Mouse (Mus musculus) liver, embryonic 15.5 days (tissue): ENCODE results near the gene Diaph3. TPM values are rescaled to one million over a fixed set of nuclear protein-coding genes. Genes with fewer than 3 reads are reported as not detected.
A peak's percentile ranks its signal among the peaks of the same experiment; 100 is the strongest.
"Not testable (repeated sequence)": the region's sequence is repeated elsewhere in the genome, so short reads cannot be mapped to it uniquely, and the experiment has no call there.

Experiments used
- ATAC-seq: fragments of 200-750 bp; cut with Nextera tagmentation; 2 replicates; pipeline ENCODE4 v1.8.0; 2017; ENCODE audit warnings: moderate number of reproducible peaks, mild to moderate bottlenecking, moderate library complexity; ENCODE audit not compliant: insufficient read depth
- H3K27ac ChIP-seq: fragments of 300-500 bp; sonication (generic); replicated peaks from 2 replicates; pipeline ENCODE4 v1.5.1; 2015; ENCODE audit warnings: mild to moderate bottlenecking, inconsistent platforms
- H3K27me3 ChIP-seq: fragments of 300-500 bp; sonication (generic); 2 replicates; pipeline ENCODE4 v1.6.1; 2015; ENCODE audit warnings: mild to moderate bottlenecking, inconsistent platforms
- H3K36me3 ChIP-seq: fragments of 300-500 bp; sonication (generic); replicated peaks from 2 replicates; pipeline ENCODE4 v1.6.1; 2015; ENCODE audit warnings: moderate library complexity, mild to moderate bottlenecking, inconsistent platforms
- H3K4me1 ChIP-seq: fragments of 300-500 bp; sonication (generic); replicated peaks from 2 replicates; pipeline ENCODE4 v1.6.1; 2015; ENCODE audit warnings: inconsistent platforms
- H3K4me2 ChIP-seq: fragments of 300-500 bp; sonication (generic); 2 replicates; pipeline ENCODE4 v1.6.1; 2015; ENCODE audit warnings: moderate library complexity, mild to moderate bottlenecking, inconsistent platforms
- H3K4me3 ChIP-seq: fragments of 300-500 bp; sonication (generic); replicated peaks from 2 replicates; pipeline ENCODE4 v1.5.1; 2015; ENCODE audit warnings: mild to moderate bottlenecking, inconsistent platforms
- H3K9ac ChIP-seq: fragments of 300-500 bp; sonication (generic); 2 replicates; pipeline ENCODE4 v1.6.1; 2015; ENCODE audit warnings: moderate library complexity, mild to moderate bottlenecking, inconsistent platforms
- H3K9me3 ChIP-seq: fragments of 300-500 bp; sonication (generic); replicated peaks from 2 replicates; pipeline ENCODE4 v1.6.1; 2016; ENCODE audit warnings: inconsistent platforms
- WGBS: fragments of 180-500 bp; shearing (Covaris S2); methylation state at CpG from one replicate; pipeline ENCODE4 v1.1.7; 2015; ENCODE audit warnings: mixed read lengths; ENCODE audit not compliant: insufficient replicate concordance; 5-methylcytosine and 5-hydroxymethylcytosine counted together
- polyA plus RNA-seq: library from polyadenylated mRNA; unstranded; fragments of >200 nt; fragmentation: Nextera tagmentation; extraction: Ambion mirVana; gene quantifications from 2 replicates; pipeline ENCODE4 v1.2.1, GENCODE M21; 2015

Gene Diaph3
- polyA plus RNA-seq, 1 experiment from 2014 or later = 16.4 TPM

- Histone ChIP-seq H3K4me1 (no peaks in the 10 kb centered on the region), H3K27ac (no peak overlapping the region), H3K4me3 (no peak overlapping the region), H3K27me3 (no peaks in the 10 kb centered on the region), H3K36me3 (peaks cover 16% of the 10 kb centered on the region), H3K9me3 (no peaks in the 10 kb centered on the region), H3K9ac (no peak overlapping the region), H3K4me2 (no peak overlapping the region)
- no peak for ATAC-seq
- 67% methylated on average over 5 of the region's 5 CpGs for WGBS
These were observed 15.5 kb downstream of the Diaph3 start for GRCm38 (mm10) chr14:87125492-87125891.

GRCm38 (mm10) chr14:87123091-87123490 is 17.9 kb downstream of the Diaph3 start:
- Histone ChIP-seq H3K4me3 (no peak overlapping the region), H3K27me3 (no peaks in the 10 kb centered on the region), H3K9ac (no peak overlapping the region), H3K4me1 (no peaks in the 10 kb centered on the region), H3K27ac (no peak overlapping the region), H3K9me3 (no peaks in the 10 kb centered on the region), H3K36me3 (peaks cover 5% of the 10 kb centered on the region; the same call in 1 of the 2 replicates), H3K4me2 (no peak overlapping the region)
- 92% methylated on average over 15 of the region's 15 CpGs for WGBS
- no peak for ATAC-seq

GRCm38 (mm10) chr14:87121868-87122267 is 19.2 kb downstream of the Diaph3 start:
- Histone ChIP-seq H3K4me3 (no peak overlapping the region), H3K27ac (no peak overlapping the region), H3K36me3 (no peaks in the 10 kb centered on the region), H3K9me3 (no peaks in the 10 kb centered on the region), H3K9ac (no peak overlapping the region), H3K4me1 (no peaks in the 10 kb centered on the region), H3K4me2 (no peak overlapping the region), H3K27me3 (no peaks in the 10 kb centered on the region)
- ATAC-seq = no peak
- WGBS = 86% methylated on average over 6 of the region's 6 CpGs

- Histone ChIP-seq H3K36me3 (peaks cover 18% of the 10 kb centered on the region; the same call in 1 of the 2 replicates), H3K4me3 (no peak overlapping the region), H3K4me1 (no peaks in the 10 kb centered on the region; the same call in 1 of the 2 replicates), H3K27me3 (no peaks in the 10 kb centered on the region), H3K4me2 (no peak overlapping the region), H3K9me3 (no peaks in the 10 kb centered on the region), H3K9ac (no peak overlapping the region), H3K27ac (no peak overlapping the region)
- 41% methylated on average over 2 of the region's 2 CpGs for WGBS
- ATAC-seq = no peak
These were observed 30.4 kb downstream of the Diaph3 start for GRCm38 (mm10) chr14:87110634-87111033.

- peak; percentile 86 for ATAC-seq
- Histone ChIP-seq H3K27ac (peak overlapping the region; percentile 67), H3K9me3 (no peaks in the 10 kb centered on the region), H3K9ac (no peak overlapping the region), H3K36me3 (no peaks in the 10 kb centered on the region), H3K4me1 (peaks cover 19% of the 10 kb centered on the region), H3K4me2 (peak overlapping the region; percentile 37; the same call in 1 of the 2 replicates), H3K4me3 (no peak overlapping the region), H3K27me3 (no peaks in the 10 kb centered on the region)
- WGBS = 14% methylated on average over 1 of the region's 1 CpGs
These were observed 41.5 kb downstream of the Diaph3 start for GRCm38 (mm10) chr14:87099380-87100088.

GRCm38 (mm10) chr14:87098093-87098492 is 42.9 kb downstream of the Diaph3 start:
- 59% methylated on average over 2 of the region's 2 CpGs for WGBS
- no peak overlapping the region for H3K4me3 ChIP-seq
- no peaks in the 10 kb centered on the region for H3K27me3 ChIP-seq
- H3K36me3 ChIP-seq = no peaks in the 10 kb centered on the region
- no peak overlapping the region for H3K4me2 ChIP-seq
- H3K9ac ChIP-seq = no peak overlapping the region
- ATAC-seq = no peak
- no peaks in the 10 kb centered on the region for H3K9me3 ChIP-seq
- peaks cover 19% of the 10 kb centered on the region for H3K4me1 ChIP-seq
- H3K27ac ChIP-seq = no peak overlapping the region

GRCm38 (mm10) chr14:87091522-87091921 is 49.5 kb downstream of the Diaph3 start:
- no peak overlapping the region for H3K9ac ChIP-seq
- no peaks in the 10 kb centered on the region for H3K9me3 ChIP-seq
- H3K27ac ChIP-seq = no peak overlapping the region
- ATAC-seq = no peak
- no peak overlapping the region for H3K4me2 ChIP-seq
- H3K4me3 ChIP-seq = no peak overlapping the region
- no peaks in the 10 kb centered on the region for H3K4me1 ChIP-seq
- H3K27me3 ChIP-seq = no peaks in the 10 kb centered on the region
- peaks cover 36% of the 10 kb centered on the region for H3K36me3 ChIP-seq
- WGBS = 85% methylated on average over 3 of the region's 3 CpGs

GRCm38 (mm10) chr14:87091108-87091507 is 49.9 kb downstream of the Diaph3 start:
- H3K36me3 ChIP-seq = peaks cover 36% of the 10 kb centered on the region
- no peak overlapping the region for H3K4me2 ChIP-seq
- H3K27me3 ChIP-seq = no peaks in the 10 kb centered on the region
- ATAC-seq = no peak
- no peaks in the 10 kb centered on the region for H3K4me1 ChIP-seq
- WGBS = 64% methylated on average over 5 of the region's 5 CpGs
- H3K9me3 ChIP-seq = no peaks in the 10 kb centered on the region
- no peak overlapping the region for H3K9ac ChIP-seq
- no peak overlapping the region for H3K4me3 ChIP-seq
- no peak overlapping the region for H3K27ac ChIP-seq

GRCm38 (mm10) chr14:87088928-87089327 is 52.1 kb downstream of the Diaph3 start:
- Histone ChIP-seq H3K4me1 (no peaks in the 10 kb centered on the region), H3K36me3 (peaks cover 36% of the 10 kb centered on the region), H3K4me3 (no peak overlapping the region), H3K9ac (no peak overlapping the region), H3K4me2 (no peak overlapping the region), H3K27ac (no peak overlapping the region), H3K9me3 (no peaks in the 10 kb centered on the region), H3K27me3 (no peaks in the 10 kb centered on the region)
- 82% methylated on average over 4 of the region's 4 CpGs for whole genome bisulfite sequencing
- ATAC-seq = no peak

GRCm38 (mm10) chr14:87088456-87088855 is 52.6 kb downstream of the Diaph3 start:
- H3K27me3 ChIP-seq = no peaks in the 10 kb centered on the region
- H3K36me3 ChIP-seq = peaks cover 36% of the 10 kb centered on the region
- whole genome bisulfite sequencing = 93% methylated on average over 5 of the region's 5 CpGs
- no peak overlapping the region for H3K4me3 ChIP-seq
- no peaks in the 10 kb centered on the region for H3K4me1 ChIP-seq
- no peak for ATAC-seq
- no peak overlapping the region for H3K9ac ChIP-seq
- no peaks in the 10 kb centered on the region for H3K9me3 ChIP-seq
- H3K4me2 ChIP-seq = no peak overlapping the region
- no peak overlapping the region for H3K27ac ChIP-seq

- Histone ChIP-seq H3K27me3 (no peaks in the 10 kb centered on the region), H3K36me3 (peaks cover 36% of the 10 kb centered on the region), H3K9ac (no peak overlapping the region), H3K4me2 (no peak overlapping the region), H3K4me3 (no peak overlapping the region), H3K27ac (no peak overlapping the region), H3K9me3 (no peaks in the 10 kb centered on the region), H3K4me1 (no peaks in the 10 kb centered on the region)
- 77% methylated on average over 1 of the region's 1 CpGs for WGBS
- no peak for ATAC-seq
These were observed 53.0 kb downstream of the Diaph3 start for GRCm38 (mm10) chr14:87087996-87088395.

GRCm38 (mm10) chr14:87084906-87085305 is 56.1 kb downstream of the Diaph3 start:
- peaks cover 27% of the 10 kb centered on the region for H3K36me3 ChIP-seq
- not testable (repeated sequence) for H3K4me3 ChIP-seq, H3K27me3 ChIP-seq, H3K4me2 ChIP-seq, H3K9me3 ChIP-seq, H3K27ac ChIP-seq, ATAC-seq, H3K4me1 ChIP-seq, H3K9ac ChIP-seq
- 80% methylated on average over 8 of the region's 8 CpGs for WGBS
